Mouse (Mus musculus): ENCODE data around the gene Fnip2.
A peak's percentile ranks its signal among the peaks of the same experiment; 100 is the strongest.

GRCm38 (mm10) chr3:79591793-79592471 is 24.3 kb upstream of the Fnip2 start:
- TF ChIP-seq MXI1 (IDR thresholded peaks at IDR 0.05; ENCODE audit: low read depth, low read length): no peak; the same call in none of the 2 replicates
- no peak for TF ChIP-seq POLR2A (IDR thresholded peaks at IDR 0.05; ENCODE audit: low read depth, low read length)
- TF ChIP-seq UBTF (IDR thresholded peaks at IDR 0.05; ENCODE audit: low read depth, low read length): no peak
- no peak for TF ChIP-seq POLR2AphosphoS2 (IDR thresholded peaks at IDR 0.05; ENCODE audit: low read depth, low read length)
- peak; percentile 54 for TF ChIP-seq MYC (IDR thresholded peaks at IDR 0.05; ENCODE audit: low read depth, low read length)
- no peak for TF ChIP-seq ZNF384 (IDR thresholded peaks at IDR 0.05; ENCODE audit: low read depth, low read length)
- no peak for TF ChIP-seq MAZ (IDR thresholded peaks at IDR 0.05; ENCODE audit: low read depth, low read length)

Measured in CH12.LX (cell line).